Mouse (Mus musculus): ENCODE results near the gene Tex14.

Tex14 gene

GRCm38 (mm10) chr11:87571361-87571950 is 166.6 kb downstream of the Tex14 start:
- no peak for DNase-seq

GRCm38 (mm10) chr11:87573751-87574150 is 168.9 kb downstream of the Tex14 start:
- no peak for DNase-seq

GRCm38 (mm10) chr11:87574520-87575180 is 169.8 kb downstream of the Tex14 start:
- no peak for DNase-seq

GRCm38 (mm10) chr11:87577601-87578248 is 172.9 kb downstream of the Tex14 start:
- DNase-seq: peak in 1 of 2 experiments; percentile 28

- peak; percentile 82 to 91 for DNase-seq
These were observed 173.5 kb downstream of the Tex14 start for GRCm38 (mm10) chr11:87578249-87578962.

- peak; percentile 55 to 58 for DNase-seq
These were observed 174.2 kb downstream of the Tex14 start for GRCm38 (mm10) chr11:87578963-87579601.

- DNase-seq: no peak
These were observed 174.8 kb downstream of the Tex14 start for GRCm38 (mm10) chr11:87579713-87580112.

- peak in 1 of 2 experiments; percentile 29 for DNase-seq
These were observed 175.7 kb downstream of the Tex14 start for GRCm38 (mm10) chr11:87580543-87581085.

- no peak for DNase-seq
These were observed 176.4 kb downstream of the Tex14 start for GRCm38 (mm10) chr11:87581161-87581865.

- peak; percentile 50 to 54 for DNase-seq
These were observed 177.3 kb downstream of the Tex14 start for GRCm38 (mm10) chr11:87581933-87582710.

GRCm38 (mm10) chr11:87583291-87584034 is 178.6 kb downstream of the Tex14 start:
- no peak for DNase-seq

- no peak for DNase-seq
These were observed 180.0 kb downstream of the Tex14 start for GRCm38 (mm10) chr11:87584711-87585505.

GRCm38 (mm10) chr11:87587211-87587874 is 182.5 kb downstream of the Tex14 start:
- no peak for DNase-seq

GRCm38 (mm10) chr11:87589605-87590004 is 184.7 kb downstream of the Tex14 start:
- DNase-seq: no peak

- DNase-seq: peak; percentile 41 to 54
These were observed 186.1 kb downstream of the Tex14 start for GRCm38 (mm10) chr11:87590841-87591525.

- peak; percentile 99 to 100 for DNase-seq
These were observed 186.9 kb downstream of the Tex14 start, which contains the start of gene Mtmr4 for GRCm38 (mm10) chr11:87591526-87592353. Gene Mtmr4 (plus strand): TSS chr11:87592162.

- no peak for DNase-seq
These were observed 187.5 kb downstream of the Tex14 start for GRCm38 (mm10) chr11:87592354-87592695.

All from cerebellum, postnatal 36 days (tissue).